Mouse (Mus musculus) thymus, postnatal 14 days (tissue): ENCODE results near the gene Tnnc2.

Experiments used
- DNase-seq: peaks from one replicate; pipeline ENCODE4 v3.0.0; 2021

Tnnc2 gene

GRCm38 (mm10) chr2:164733259-164733658 is 46.5 kb downstream of the Tnnc2 start:
- no peak for DNase-seq

- no peak for DNase-seq
These were observed 48.0 kb downstream of the Tnnc2 start for GRCm38 (mm10) chr2:164731719-164732118.
